Mouse (Mus musculus): ENCODE measurements around the gene Tmtc1.

DNA sequence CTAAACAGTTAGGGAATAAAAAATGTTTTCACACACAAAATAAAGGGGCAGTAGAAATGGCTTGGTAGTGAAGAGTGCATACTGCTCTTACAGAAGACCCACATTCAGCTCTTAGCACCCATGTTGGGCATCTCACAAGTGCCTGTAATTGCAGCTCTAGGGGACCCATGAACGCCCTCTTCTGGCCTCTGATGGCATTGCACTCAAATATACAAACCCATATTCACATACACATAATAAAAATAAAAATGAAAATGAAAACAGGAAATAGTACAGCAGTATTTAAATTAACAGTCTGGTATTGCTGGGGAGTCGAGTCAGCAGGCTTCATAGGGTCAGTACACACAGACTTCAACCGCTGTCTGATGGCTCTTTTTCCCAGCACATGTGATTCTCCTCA lies 201.9 kb downstream of the Tmtc1 start:
- TF ChIP-seq CTCF (IDR thresholded peaks at IDR 0.05; ENCODE audit: borderline replicate concordance, insufficient read depth, low read length) (no peak), POLR2A (IDR thresholded peaks at IDR 0.05; ENCODE audit: low read depth, low read length) (no peak)

All from embryonic fibroblast, embryonic 13.5 days (primary cell).